Mouse (Mus musculus) limb, embryonic 15.5 days (tissue): Measurements from ENCODE around the gene Arid1b. TPM values are rescaled to one million over a fixed set of nuclear protein-coding genes. Genes with fewer than 3 reads are reported as not detected.

ENCODE experiments used
- ATAC-seq: fragments of 200-750 bp; cut with Nextera tagmentation; 2 replicates; pipeline ENCODE4 v1.8.0; 2017; ENCODE audit warnings: low read depth, moderate TSS enrichment; ENCODE audit not compliant: insufficient number of reproducible peaks, low FRiP score, low TSS enrichment
- H3K27ac ChIP-seq: fragments of 300-500 bp; sonication (generic); 2 replicates; pipeline ENCODE4 v1.5.1; 2015; ENCODE audit warnings: moderate library complexity, mild to moderate bottlenecking, inconsistent platforms
- H3K27me3 ChIP-seq: fragments of 300-500 bp; sonication (generic); 2 replicates; pipeline ENCODE4 v1.6.1; 2015; ENCODE audit warnings: inconsistent platforms
- H3K36me3 ChIP-seq: fragments of 300-500 bp; sonication (generic); 2 replicates; pipeline ENCODE4 v1.6.1; 2015; ENCODE audit warnings: inconsistent platforms
- H3K4me1 ChIP-seq: fragments of 300-500 bp; sonication (generic); 2 replicates; pipeline ENCODE4 v1.6.1; 2015; ENCODE audit warnings: inconsistent platforms
- H3K4me2 ChIP-seq: fragments of 300-500 bp; sonication (generic); 2 replicates; pipeline ENCODE4 v1.6.1; 2015; ENCODE audit warnings: mild to moderate bottlenecking, inconsistent platforms
- H3K4me3 ChIP-seq: fragments of 300-500 bp; sonication (generic); 2 replicates; pipeline ENCODE4 v1.5.1; 2015; ENCODE audit warnings: mild to moderate bottlenecking, inconsistent platforms
- H3K9ac ChIP-seq: fragments of 300-500 bp; sonication (generic); 2 replicates; pipeline ENCODE4 v1.6.1; 2015; ENCODE audit warnings: inconsistent platforms
- H3K9me3 ChIP-seq: fragments of 300-500 bp; sonication (generic); 2 replicates; pipeline ENCODE4 v1.6.1; 2016; ENCODE audit warnings: inconsistent platforms
- WGBS: fragments of 180-500 bp; shearing (Covaris S2); methylation state at CpG from one replicate; pipeline ENCODE4 v1.1.7; 2015; 5-methylcytosine and 5-hydroxymethylcytosine counted together
- polyA plus RNA-seq: library from polyadenylated mRNA; unstranded; fragments of >200 nt; fragmentation: Nextera tagmentation; extraction: Ambion mirVana; gene quantifications from 2 replicates; pipeline ENCODE4 v1.2.1, GENCODE M21; 2015

Arid1b gene
- polyA plus RNA-seq, 1 experiment from 2014 or later = 11.4 TPM

- peak overlapping the region; percentile 99 for H3K27ac ChIP-seq
- peak overlapping the region; percentile 54 for H3K4me3 ChIP-seq
- no peaks in the 10 kb centered on the region for H3K36me3 ChIP-seq
- no peaks in the 10 kb centered on the region for H3K27me3 ChIP-seq
- peak; percentile 96 for ATAC-seq
- WGBS = 2% methylated on average over 40 of the region's 40 CpGs
- peak overlapping the region; percentile 61 for H3K4me2 ChIP-seq
- H3K9ac ChIP-seq = peak overlapping the region; percentile 66
- peaks cover 7% of the 10 kb centered on the region for H3K4me1 ChIP-seq
- H3K9me3 ChIP-seq = no peaks in the 10 kb centered on the region
These were observed 195.6 kb downstream of the Arid1b start for GRCm38 (mm10) chr17:5189551-5190351.

GRCm38 (mm10) chr17:5190367-5190766, 196.2 kb downstream of the Arid1b start:
- no peaks in the 10 kb centered on the region for H3K9me3 ChIP-seq
- peaks cover 7% of the 10 kb centered on the region for H3K4me1 ChIP-seq
- H3K27ac ChIP-seq = peak overlapping the region; percentile 99
- H3K9ac ChIP-seq = peak overlapping the region; percentile 66; the same call in 1 of the 2 replicates
- no peaks in the 10 kb centered on the region for H3K36me3 ChIP-seq
- no peak for ATAC-seq
- WGBS = 23% methylated on average over 3 of the region's 3 CpGs
- peak overlapping the region; percentile 54 for H3K4me3 ChIP-seq
- H3K27me3 ChIP-seq = no peaks in the 10 kb centered on the region
- H3K4me2 ChIP-seq = peak overlapping the region; percentile 61

GRCm38 (mm10) chr17:5194157-5194916, 200.2 kb downstream of the Arid1b start:
- Histone ChIP-seq H3K4me2 (no peak overlapping the region), H3K4me1 (peaks cover 29% of the 10 kb centered on the region), H3K27me3 (no peaks in the 10 kb centered on the region), H3K27ac (no peak overlapping the region), H3K36me3 (no peaks in the 10 kb centered on the region), H3K4me3 (no peak overlapping the region), H3K9ac (no peak overlapping the region), H3K9me3 (no peaks in the 10 kb centered on the region)
- WGBS = 79% methylated on average over 8 of the region's 8 CpGs
- ATAC-seq = no peak

GRCm38 (mm10) chr17:5195397-5195796, 201.3 kb downstream of the Arid1b start:
- no peaks in the 10 kb centered on the region for H3K9me3 ChIP-seq
- no peak overlapping the region for H3K4me3 ChIP-seq
- ATAC-seq = no peak
- no peak overlapping the region for H3K4me2 ChIP-seq
- H3K36me3 ChIP-seq = no peaks in the 10 kb centered on the region
- no peaks in the 10 kb centered on the region for H3K27me3 ChIP-seq
- H3K4me1 ChIP-seq = peaks cover 28% of the 10 kb centered on the region
- no peak overlapping the region for H3K9ac ChIP-seq
- 50% methylated on average over 5 of the region's 5 CpGs for WGBS
- H3K27ac ChIP-seq = no peak overlapping the region

- H3K9ac ChIP-seq = no peak overlapping the region
- no peak overlapping the region for H3K4me2 ChIP-seq
- WGBS = 81% methylated on average over 10 of the region's 10 CpGs
- no peaks in the 10 kb centered on the region for H3K36me3 ChIP-seq
- H3K4me1 ChIP-seq = peaks cover 27% of the 10 kb centered on the region
- H3K27ac ChIP-seq = no peak overlapping the region
- ATAC-seq = no peak
- H3K4me3 ChIP-seq = no peak overlapping the region
- H3K9me3 ChIP-seq = no peaks in the 10 kb centered on the region
- no peaks in the 10 kb centered on the region for H3K27me3 ChIP-seq
These were observed 201.9 kb downstream of the Arid1b start for GRCm38 (mm10) chr17:5196005-5196404.

GRCm38 (mm10) chr17:5196508-5196907, 202.4 kb downstream of the Arid1b start:
- Histone ChIP-seq H3K9ac (no peak overlapping the region), H3K36me3 (no peaks in the 10 kb centered on the region), H3K4me3 (no peak overlapping the region), H3K27me3 (no peaks in the 10 kb centered on the region), H3K27ac (no peak overlapping the region), H3K4me2 (no peak overlapping the region), H3K4me1 (peaks cover 27% of the 10 kb centered on the region), H3K9me3 (no peaks in the 10 kb centered on the region)
- no peak for ATAC-seq
- WGBS = 62% methylated on average over 6 of the region's 6 CpGs

- no peak for ATAC-seq
- H3K27ac ChIP-seq = no peak overlapping the region
- WGBS = 64% methylated on average over 2 of the region's 2 CpGs
- H3K36me3 ChIP-seq = no peaks in the 10 kb centered on the region
- peaks cover 29% of the 10 kb centered on the region for H3K4me1 ChIP-seq
- no peak overlapping the region for H3K4me2 ChIP-seq
- H3K27me3 ChIP-seq = no peaks in the 10 kb centered on the region
- no peak overlapping the region for H3K9ac ChIP-seq
- H3K9me3 ChIP-seq = no peaks in the 10 kb centered on the region
- H3K4me3 ChIP-seq = no peak overlapping the region
These were observed 203.0 kb downstream of the Arid1b start for GRCm38 (mm10) chr17:5197083-5197482.

- H3K27ac ChIP-seq = peak overlapping the region; percentile 33; the same call in 1 of the 2 replicates
- H3K4me2 ChIP-seq = no peak overlapping the region
- peaks cover 35% of the 10 kb centered on the region for H3K4me1 ChIP-seq
- no peaks in the 10 kb centered on the region for H3K9me3 ChIP-seq
- ATAC-seq = no peak
- H3K4me3 ChIP-seq = no peak overlapping the region
- H3K9ac ChIP-seq = no peak overlapping the region
- no peaks in the 10 kb centered on the region for H3K27me3 ChIP-seq
- WGBS = 67% methylated on average over 3 of the region's 3 CpGs
- H3K36me3 ChIP-seq = no peaks in the 10 kb centered on the region
These were observed 203.6 kb downstream of the Arid1b start for GRCm38 (mm10) chr17:5197765-5198164.

- Histone ChIP-seq H3K9ac (no peak overlapping the region), H3K27me3 (no peaks in the 10 kb centered on the region), H3K36me3 (no peaks in the 10 kb centered on the region), H3K4me1 (peaks cover 39% of the 10 kb centered on the region), H3K4me2 (no peak overlapping the region), H3K9me3 (no peaks in the 10 kb centered on the region), H3K27ac (peak overlapping the region; percentile 33; the same call in 1 of the 2 replicates), H3K4me3 (no peak overlapping the region)
- 69% methylated on average over 6 of the region's 6 CpGs for WGBS
- ATAC-seq = no peak
These were observed 204.1 kb downstream of the Arid1b start for GRCm38 (mm10) chr17:5198252-5198651.

GRCm38 (mm10) chr17:5198811-5199210, 204.7 kb downstream of the Arid1b start:
- 35% methylated on average over 4 of the region's 4 CpGs for WGBS
- peaks cover 44% of the 10 kb centered on the region for H3K4me1 ChIP-seq
- H3K27ac ChIP-seq = no peak overlapping the region
- H3K36me3 ChIP-seq = no peaks in the 10 kb centered on the region
- no peaks in the 10 kb centered on the region for H3K9me3 ChIP-seq
- H3K4me3 ChIP-seq = no peak overlapping the region
- no peak for ATAC-seq
- no peak overlapping the region for H3K9ac ChIP-seq
- no peaks in the 10 kb centered on the region for H3K27me3 ChIP-seq
- H3K4me2 ChIP-seq = no peak overlapping the region

GRCm38 (mm10) chr17:5200638-5201037, 206.5 kb downstream of the Arid1b start:
- no peak overlapping the region for H3K9ac ChIP-seq
- no peaks in the 10 kb centered on the region for H3K9me3 ChIP-seq
- no peak overlapping the region for H3K4me2 ChIP-seq
- no peak overlapping the region for H3K4me3 ChIP-seq
- peaks cover 53% of the 10 kb centered on the region for H3K4me1 ChIP-seq
- no peak overlapping the region for H3K27ac ChIP-seq
- WGBS = 82% methylated on average over 6 of the region's 6 CpGs
- H3K36me3 ChIP-seq = no peaks in the 10 kb centered on the region
- ATAC-seq = no peak
- no peaks in the 10 kb centered on the region for H3K27me3 ChIP-seq
